Mouse (Mus musculus) left cerebral cortex, adult 18-20 months (tissue): ENCODE measurements around the gene Plekhs1. TPM values are rescaled to one million over a fixed set of nuclear protein-coding genes. Genes with fewer than 3 reads are reported as not detected.

Source experiments
- DNase-seq, 2 experiments: peaks; one replicate each; pipeline ENCODE4 v3.0.0; 2021 to 2022; ENCODE audit warnings: low spot score in 2 of 2, mixed read lengths in 1 of 2
- long read RNA-seq, 2 experiments: library from polyadenylated mRNA; stranded (forward); transcript quantifications; one replicate each; pipeline ENCODE4 v2.0.0; 2021
- total RNA-seq, 2 experiments: library from RNA; stranded (reverse); gene quantifications; 2 replicates each; pipeline ENCODE4 v1.2.3; 2021

Gene Plekhs1
- total RNA-seq = under 1 TPM; 0.77 to 0.91 TPM
- long read RNA-seq, experiment 1, partial matches to known transcripts = 0 of 2 reads
- long read RNA-seq, experiment 1, other reads (novel, unspliced or antisense) = 2 of 2 reads
- long read RNA-seq, experiment 2, partial matches to known transcripts = 0 of 3 reads
- long read RNA-seq, experiment 2, other reads (novel, unspliced or antisense) = 3 of 3 reads

DNA sequence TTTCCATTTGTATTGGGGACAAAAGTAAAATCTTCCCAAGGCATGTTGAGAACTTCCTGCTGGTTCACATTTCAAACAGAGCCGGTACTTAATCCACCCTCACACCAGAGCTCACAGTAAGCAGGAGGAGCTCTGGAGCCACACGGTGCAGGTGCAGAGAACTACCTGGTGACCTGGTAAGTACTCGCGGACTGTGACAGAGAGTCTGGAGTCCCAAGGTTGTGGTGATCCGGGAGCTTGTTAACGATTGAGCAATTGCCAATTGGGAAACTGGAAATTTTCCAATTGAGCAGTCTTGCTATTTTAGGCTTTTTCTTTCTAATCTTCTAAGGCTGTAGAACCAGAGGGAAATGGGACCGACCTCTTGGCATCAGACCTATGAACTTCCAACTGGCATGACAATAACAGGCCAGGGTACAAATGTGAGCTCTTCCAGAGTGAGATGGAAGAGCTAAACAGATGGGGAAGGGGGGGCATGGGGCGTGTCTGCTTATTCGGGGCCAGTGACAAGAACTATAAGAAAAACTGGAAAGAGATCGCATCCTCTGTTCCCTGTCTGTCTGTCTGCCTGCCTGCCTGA lies at the start of gene Plekhs1:
Gene Plekhs1 (plus strand): TSS at position 119 of the 580 bp plus-strand sequence.
- no peak for DNase-seq

DNA sequence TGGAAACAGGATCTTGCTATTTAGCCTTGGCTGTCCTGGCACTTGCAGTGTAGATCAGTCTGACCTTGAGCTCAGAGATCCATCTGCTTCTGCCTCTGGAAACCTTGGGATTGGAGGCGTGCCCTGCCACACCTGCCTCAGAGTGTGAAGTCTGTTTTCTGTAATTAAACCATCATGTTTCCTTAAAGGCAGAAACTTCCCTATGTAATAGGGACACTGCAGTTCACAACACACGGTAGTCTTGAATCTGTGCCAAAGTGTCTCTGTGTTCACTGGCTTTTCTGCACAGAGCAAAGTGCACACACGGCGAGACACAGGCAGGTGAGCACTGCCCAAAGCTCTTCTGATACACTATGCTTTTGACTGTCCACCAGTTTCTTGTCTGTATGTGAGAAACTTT lies 43.0 kb upstream of the Plekhs1 start:
- no peak for DNase-seq

DNA sequence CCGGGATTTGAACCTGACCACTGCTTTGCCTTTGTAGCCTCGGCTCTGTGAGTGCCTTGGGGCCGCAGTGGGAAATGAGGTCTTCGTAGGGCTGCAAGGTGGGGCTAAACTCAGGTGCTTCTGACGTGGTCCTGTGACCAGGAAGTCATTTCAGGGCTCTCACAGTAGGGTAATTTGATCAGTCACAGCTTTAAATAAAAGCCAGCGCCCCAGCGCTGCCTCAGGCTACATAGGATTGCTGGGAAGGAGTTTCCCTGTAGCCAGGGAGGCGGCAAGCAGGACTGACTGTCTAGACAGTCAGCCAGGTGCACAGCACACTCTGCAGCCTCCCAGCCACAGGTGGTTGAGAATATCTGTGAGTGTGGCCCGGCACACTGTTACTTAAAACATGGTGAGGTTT lies 42.0 kb upstream of the Plekhs1 start:
- DNase-seq = no peak

DNA sequence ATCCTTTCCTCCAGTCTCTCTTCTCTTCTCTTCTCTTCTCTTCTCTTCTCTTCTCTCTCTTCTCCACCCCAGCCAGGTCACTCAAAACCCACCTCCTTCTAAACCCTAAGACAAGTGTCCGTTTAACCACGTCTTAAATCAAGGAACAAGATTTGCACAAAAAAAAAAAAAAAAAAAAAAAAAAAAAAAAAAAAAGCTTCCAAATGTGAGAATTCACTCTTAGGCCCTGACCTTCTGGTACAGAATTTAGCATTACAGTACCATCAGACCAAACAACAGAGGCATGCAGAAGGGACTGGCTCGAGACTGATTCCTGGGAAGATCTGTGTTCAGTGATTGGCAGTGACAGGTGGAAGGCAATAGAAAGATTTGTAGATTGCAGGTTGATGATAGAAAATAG lies 41.1 kb upstream of the Plekhs1 start:
- DNase-seq = no peak

DNA sequence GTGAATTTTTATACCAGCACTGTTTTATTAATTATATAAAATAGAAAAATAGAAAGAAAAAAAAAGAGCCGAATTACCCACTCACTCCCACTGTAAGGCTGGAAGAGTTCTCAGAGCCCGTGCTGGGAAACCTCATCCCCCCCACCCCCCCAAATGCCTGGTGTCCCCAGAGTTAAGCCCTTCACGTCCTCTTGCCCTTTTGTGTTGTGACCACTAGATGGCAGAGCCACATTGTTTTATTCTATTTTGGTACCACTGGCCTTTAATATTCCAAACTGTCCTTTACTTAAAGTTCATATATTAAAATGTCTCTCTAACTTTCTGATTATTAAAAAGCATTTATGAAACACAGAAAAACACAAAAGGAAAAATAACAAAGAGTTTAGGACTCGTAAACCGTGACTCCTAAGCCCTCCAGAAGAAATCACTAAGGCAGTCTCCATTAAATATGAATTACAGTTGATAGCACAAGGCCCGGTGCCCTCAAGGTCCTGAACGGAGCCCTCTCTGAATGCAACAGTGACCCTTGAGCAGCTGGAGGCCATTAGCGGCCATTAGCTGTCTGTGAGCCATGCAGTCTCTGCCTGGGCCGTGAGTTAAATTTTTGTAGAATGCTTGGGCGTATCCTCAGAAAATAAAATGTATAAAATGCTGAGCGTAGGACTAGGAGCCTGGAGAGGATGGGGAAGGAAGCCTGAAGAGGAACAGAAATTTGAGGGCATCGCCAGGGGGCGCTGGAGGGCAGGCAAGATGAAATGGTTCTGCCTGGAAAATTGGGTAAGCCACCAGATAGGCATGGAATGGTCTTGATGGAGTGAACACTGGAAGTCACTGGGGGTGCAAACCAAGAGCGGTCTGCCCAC lies 38.7 kb upstream of the Plekhs1 start:
- peak; percentile 96 to 98 for DNase-seq

DNA sequence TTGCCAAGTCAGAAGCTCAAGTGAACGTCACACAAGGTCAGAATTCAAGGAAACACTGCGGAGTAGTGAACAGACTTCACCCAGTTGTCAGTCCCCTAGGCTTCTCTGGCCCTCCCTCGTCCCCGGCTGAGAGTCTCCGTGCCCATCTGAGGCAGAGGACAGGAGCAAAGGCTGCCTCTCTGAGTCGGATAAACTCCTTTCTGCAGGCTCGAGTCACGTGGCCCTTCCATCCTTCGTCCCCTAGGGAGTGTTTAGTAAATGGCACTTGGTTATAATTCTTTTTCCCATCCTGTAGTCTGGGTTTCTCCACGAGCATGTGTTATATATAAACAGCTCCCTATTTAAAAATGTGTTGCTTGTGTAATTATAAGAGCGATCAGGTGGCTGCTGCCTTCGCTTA lies 38.1 kb upstream of the Plekhs1 start:
- peak in 1 of 2 experiments; percentile 43 for DNase-seq

DNA sequence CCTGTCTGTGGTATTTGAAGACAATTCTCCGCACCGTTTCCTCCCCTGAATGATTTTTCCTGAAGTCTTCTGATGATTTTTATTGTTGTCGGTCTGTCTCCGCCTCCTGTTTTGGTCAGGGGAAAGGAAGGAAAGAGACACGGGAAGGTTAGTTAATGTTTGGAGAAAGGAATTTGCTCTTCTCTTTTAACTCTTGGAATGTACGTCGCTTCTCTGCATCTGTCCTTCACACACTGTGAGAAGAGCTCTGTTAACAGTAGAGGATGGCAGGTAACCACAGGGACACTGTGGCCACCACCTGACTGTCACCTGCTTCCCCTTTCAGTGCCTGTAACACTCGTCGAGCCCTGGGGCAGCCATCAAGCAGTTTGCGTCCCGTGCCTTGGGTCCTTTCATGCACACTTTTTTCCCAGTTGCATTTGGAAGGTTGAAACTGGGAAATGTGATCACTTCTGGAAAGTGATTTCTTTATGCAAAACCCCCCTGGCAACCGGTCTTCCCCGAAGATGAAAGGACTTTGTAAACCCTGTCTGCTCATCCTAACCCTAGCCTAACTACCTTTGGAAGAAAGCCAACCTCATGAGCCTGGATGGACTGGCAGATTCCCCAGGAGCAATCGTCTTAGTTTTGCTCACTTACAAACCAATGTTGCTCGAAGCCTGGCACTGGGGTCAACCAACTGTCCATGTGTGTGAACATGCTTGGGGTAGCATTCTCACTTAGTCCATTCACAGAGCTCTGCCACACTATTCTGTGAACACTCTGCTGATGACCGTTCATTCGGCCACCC lies 36.6 kb upstream of the Plekhs1 start:
- DNase-seq = no peak

DNA sequence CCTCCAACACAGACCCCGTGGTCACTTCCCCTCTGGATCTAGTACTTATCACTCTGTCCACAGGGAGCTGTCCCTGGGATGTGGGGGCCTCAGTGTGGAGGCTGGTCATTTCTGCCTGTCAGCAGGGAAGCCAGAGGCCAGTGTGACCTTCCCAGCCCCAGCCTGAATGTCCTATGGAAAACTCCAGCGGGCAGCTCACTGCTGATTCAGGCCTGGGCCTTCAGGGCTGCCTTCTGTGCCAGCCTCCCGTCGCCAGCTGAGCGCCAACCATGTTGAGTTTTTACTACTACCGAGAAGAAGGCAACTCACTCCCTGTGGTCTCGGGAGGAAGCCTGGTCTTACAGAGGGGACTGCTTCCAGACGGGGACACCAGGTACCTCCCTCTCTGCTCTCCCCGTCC lies 35.9 kb upstream of the Plekhs1 start:
- no peak for DNase-seq

DNA sequence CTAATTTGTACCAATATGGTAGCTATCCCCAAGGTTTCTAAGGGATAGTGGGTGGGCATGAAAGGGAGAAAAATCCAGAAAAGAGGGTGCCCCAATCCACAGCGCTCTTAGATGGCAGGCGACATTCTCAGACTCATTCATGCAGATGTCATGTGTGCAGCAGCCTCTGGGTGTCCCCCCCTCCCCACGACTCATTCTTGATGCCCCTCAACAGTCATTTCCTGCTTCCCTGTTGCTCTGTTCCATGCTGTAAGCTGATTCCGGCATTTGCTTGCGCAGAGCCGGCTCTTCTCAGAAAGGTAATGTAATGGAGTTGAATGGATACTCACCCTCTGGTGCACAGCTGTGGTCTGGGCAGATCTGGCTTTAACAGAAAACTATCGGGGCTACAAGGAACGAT lies 31.1 kb upstream of the Plekhs1 start:
- DNase-seq = no peak

DNA sequence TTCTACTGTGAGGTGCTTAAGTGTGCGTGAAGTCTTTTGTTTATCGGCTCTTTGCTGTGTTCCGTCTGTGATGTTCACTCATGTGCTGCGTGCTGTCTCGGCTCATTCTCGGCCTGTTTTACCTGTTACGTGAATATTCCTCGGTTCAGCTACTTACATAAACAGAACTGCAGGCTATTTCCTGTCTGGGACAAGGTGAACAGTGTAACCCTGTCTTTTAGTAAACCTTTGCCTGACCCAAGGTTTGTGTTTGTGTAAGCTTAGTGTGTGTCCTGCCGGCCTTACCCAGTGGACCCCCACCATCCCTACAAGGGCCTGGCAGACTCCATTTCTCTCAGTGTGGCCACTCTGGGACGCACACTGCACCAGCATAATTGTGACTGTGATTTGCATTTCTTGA lies 28.7 kb upstream of the Plekhs1 start:
- DNase-seq = no peak

DNA sequence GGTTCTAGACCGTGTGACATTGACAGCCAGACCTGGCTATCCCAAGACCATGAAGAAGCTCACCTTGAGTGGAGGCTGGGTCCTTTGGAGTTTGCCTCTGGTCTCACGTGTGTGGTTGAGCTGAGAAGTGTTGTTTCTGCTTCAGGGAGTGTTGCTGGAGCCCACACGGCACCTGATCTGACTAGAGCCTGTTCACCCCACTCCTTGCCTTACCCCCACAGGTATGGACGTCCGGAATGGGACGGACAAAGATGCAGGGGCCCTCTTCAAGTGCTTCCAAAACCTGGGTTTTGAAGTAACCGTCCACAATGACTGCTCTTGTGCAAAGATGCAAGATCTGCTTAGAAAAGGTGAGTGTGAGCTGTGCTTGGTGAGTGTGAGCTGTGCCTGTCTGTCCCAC lies 27.9 kb upstream of the Plekhs1 start:
- DNase-seq = no peak

DNA sequence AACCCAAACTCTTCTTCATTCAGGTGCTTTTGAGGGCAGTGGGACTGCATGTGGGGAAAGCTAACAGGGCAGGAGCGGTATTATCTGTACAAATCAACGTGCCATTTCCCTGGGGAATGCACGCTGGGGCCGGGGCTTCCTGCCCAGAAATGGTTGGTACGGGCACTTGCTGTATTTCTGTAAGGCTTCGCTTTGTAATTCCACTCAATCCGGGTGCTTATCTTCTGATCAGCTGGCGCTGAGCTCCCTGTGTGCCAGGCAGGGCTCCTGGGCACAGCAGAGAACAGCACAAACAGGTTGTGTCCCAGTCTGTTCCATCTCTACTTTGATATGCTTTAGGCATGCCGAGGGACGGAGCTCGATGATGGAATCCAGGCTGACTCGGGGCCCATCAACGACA lies 25.1 kb upstream of the Plekhs1 start:
- no peak for DNase-seq

DNA sequence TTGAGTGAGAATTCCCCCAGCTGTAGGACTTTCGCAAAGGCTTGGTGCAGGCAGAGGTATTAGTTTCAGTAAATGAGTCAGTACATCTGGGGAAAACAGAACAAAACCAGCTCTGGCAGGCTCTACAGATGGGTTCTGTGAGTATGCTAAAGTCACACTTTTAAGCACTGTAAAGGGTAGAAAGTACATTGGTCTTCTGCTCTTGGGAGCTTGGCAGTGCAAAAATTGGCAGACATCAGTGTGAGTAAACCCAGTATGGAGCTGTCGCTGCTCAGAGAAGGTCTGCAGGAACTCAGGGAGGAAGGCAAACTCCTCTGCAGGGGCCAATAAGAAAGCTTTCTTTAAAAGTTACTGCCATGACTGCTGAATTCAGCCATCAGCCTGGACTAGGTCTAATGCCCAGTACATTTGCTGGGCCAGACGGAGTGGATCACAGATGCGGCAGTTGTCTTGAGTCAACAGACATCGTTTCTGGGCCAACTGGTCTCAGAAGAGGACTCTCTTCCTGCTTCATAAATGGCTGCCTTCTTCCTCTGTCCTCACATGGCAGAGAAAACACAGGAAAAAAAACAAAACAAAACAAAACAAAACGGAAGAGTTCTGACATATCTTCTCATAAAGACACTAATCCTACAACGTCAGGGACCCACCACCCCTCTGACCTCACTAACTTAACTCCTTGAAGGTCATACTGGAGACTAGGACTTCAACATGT lies 22.9 kb upstream of the Plekhs1 start:
- no peak for DNase-seq

DNA sequence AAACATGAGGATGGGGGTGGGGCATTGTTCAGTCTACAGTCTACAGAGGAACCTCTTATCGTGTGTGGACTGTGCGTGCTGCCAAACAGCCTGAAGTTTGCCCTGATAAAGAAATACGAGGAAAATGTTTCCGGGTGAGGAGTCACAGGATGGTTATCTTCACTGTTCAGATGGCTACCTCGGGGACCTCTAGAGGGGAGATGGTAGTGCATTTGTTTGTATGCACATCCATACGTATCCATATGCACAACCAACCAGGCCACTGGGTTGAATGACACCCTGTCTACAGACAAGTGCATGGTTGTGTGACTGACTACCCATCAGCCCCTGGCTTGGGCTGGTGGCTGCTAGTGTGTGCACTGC lies 22.4 kb upstream of the Plekhs1 start:
- DNase-seq = no peak

DNA sequence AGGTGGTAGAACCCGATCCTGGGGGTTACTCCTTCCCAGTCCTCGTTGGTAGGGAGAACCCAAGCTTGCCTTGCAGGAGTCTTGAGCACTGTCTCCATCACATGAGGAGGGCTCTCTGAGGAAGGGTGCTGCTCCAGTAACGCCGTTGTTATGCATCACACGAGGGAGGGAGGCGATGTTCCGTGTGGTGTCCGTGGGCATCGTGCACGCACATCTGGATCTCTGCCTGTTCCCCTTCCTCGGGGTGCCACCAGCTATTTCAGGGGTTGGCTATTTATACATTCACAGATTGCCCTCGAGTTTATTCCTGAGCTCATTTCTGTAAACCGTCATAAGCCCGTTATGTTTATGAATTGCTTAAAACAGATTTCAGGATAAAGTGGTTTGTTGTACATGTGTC lies 18.0 kb upstream of the Plekhs1 start:
- no peak for DNase-seq

DNA sequence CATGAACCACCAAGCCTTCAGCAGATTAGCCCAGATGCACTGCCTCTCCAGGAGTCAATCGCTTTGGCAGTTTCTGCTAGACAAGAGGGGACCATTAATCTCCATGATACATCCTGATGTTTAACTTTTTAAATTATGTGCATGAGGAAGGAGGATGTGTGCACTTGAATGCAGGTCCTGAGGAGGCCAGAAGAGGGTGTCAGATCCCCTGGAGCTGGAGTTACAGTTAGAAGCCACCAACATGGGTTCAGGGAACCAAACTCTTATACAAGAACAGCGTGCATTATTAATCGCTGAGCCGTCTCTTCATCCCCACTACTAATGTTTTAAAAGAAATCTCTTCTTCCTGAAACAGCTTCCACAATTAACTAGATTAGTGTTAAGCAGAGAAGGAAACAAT lies 12.7 kb upstream of the Plekhs1 start:
- DNase-seq = no peak

DNA sequence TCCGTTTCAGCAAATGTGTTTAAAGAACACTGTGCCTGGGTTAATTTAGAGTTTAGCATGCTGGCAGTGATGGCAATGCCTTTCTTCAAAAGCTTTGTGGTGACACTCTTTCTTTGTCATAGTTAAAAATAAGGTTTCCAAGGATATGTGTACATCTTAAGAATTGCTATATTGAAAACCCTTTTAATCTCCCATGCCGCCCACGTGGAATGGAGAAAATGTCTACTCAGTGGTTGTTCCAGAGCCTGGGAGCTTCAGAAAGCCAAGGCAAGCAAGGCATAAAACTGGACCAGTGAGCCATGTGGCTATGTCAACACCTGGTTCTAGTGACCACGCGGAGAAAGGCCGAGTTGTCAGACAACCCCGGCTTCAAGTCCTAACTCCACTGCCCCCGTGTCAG lies 11.9 kb upstream of the Plekhs1 start:
- peak; percentile 53 to 54 for DNase-seq

DNA sequence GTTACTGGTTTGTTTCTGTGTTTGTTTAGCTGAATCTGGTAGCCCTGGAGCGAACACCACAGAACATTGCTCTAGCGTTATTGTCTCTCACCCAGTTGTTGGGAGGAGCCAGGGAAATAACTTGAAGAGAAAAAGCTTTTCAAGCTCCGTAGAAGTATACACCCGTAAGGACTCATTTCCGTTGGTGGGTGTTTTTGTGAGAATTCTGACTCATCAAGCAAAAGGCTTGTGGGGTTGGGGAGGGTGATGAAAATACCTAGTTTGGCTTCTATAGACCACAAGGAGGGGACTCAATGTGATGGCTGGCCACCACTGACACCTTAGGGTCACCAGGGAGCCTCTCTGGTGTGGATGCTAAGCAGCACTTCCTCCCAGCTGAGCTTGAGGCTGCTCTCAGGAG lies 10.5 kb upstream of the Plekhs1 start:
- DNase-seq = peak; percentile 24 to 46

DNA sequence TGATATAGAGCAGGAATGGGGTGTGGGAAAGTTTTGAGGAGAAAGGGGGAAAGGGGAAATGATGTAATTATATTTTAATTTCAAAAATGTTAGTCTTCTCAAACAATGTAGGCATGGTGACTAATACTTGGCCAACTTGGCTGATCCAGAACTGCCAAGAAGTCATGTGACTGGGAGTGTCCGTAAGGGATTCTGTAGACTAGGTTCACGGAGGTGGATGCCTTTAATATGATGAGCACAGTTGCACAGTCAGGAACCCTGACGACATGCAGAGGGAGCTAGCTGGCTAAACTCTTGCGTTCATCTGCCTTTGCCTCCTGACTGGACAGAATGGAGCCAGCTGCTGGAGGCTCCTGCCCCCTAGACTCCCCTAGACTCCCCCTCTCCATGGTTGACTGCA lies 9.6 kb upstream of the Plekhs1 start:
- peak in 1 of 2 experiments; percentile 31 for DNase-seq

DNA sequence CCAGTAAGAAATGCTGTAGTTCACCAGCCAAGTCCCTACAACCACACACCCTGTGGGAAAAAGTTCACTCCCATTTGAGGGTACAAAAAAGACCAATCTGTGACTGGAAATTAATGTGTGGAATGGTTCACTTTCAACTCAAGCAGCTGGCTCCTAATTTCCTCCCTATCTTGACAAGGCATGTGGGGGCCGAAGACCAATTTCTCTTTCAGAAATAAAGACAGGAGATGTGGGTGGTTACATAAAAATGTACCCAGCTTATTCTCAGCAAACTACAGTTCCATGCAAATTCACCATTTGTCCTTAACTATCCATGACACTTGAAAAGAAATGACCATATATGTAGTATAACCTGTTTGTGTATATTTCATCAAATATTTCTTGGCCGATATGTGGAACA lies 9.0 kb upstream of the Plekhs1 start:
- no peak for DNase-seq

DNA sequence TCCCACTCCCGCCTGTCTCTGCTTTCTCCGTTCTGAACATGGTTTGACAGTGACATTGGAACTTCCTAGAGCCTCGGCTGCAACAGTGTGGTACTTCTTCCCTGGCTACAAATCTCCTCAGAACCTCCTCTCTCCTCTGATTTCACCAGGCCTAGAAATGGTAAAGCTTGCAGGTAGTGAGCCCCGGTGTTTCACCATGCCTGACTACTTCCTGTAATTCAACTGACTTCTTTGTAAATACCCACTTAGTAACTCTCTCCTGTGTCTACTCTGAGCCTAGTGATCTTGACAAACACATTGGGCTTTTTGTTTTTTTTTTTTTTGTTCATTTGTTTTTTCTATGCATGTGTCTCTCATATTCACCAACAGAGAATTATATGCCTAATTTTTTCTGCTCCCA lies 6.6 kb upstream of the Plekhs1 start:
- no peak for DNase-seq
